Mouse (Mus musculus) kidney, postnatal 36 days (tissue): Measurements from ENCODE around the gene Gm20388.
"Not testable (repeated sequence)": the region's sequence is repeated elsewhere in the genome, so short reads cannot be mapped to it uniquely, and the experiment has no call there.

ENCODE experiments used
- DNase-seq, 2 experiments: peaks; one replicate each; pipeline ENCODE4 v3.0.0; 2021 to 2022; ENCODE audit warnings: mixed read lengths in 2 of 2

Gm20388 gene

DNA sequence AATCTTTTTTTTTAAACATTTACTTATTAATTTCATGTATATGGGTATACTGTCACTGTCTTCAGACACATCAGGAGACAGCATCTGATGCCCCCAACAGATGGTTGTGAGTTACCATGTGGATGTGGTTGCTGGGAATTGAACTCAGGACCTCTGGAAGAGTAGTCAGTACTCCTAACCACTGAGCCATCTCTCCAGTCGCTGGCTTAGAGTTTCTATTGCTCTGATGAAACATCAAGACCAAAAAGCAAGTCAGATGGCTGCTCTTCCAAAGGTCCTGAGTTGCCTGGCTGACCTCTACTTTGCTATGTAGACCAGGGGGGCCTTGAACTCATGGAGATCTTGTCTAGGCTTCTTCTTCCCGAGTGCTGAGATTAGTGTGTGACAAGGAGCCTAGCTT is 3715.1 kb downstream of the Gm20388 start:
- DNase-seq, result no peak

DNA sequence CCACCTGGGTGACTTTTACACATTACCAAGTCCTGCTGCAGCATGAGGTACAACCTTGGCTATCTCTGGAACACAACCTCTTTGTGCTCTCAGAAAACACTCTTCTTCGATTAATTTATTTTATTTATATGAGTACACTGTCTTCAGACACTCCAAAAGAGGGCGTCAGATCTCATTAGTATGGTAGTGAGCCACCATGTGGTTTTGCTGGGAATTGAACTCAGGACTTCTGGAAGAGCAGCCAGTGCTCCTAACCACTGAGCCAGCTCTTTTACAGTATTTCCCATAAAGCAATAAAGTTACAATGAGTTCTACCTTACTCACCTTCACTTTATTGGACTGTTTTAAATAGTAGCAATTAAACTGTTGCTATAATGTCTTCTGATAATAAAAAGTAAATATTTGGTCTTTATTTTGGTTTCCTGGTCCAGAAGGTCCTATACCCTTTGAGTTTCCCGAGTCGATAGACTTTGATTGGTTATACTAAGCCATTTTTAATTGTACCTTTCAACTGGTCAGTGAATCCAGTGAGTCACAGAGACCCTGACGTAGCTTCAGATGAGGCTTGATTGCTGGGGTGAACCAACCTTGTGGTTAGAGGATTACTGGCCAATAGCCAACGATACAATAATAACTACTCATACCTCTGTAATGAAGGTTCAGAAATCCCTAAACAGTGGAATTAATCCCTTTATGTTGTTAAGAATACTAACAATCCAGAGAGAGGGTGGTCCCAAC is 3716.9 kb downstream of the Gm20388 start:
- DNase-seq, result no peak

DNA sequence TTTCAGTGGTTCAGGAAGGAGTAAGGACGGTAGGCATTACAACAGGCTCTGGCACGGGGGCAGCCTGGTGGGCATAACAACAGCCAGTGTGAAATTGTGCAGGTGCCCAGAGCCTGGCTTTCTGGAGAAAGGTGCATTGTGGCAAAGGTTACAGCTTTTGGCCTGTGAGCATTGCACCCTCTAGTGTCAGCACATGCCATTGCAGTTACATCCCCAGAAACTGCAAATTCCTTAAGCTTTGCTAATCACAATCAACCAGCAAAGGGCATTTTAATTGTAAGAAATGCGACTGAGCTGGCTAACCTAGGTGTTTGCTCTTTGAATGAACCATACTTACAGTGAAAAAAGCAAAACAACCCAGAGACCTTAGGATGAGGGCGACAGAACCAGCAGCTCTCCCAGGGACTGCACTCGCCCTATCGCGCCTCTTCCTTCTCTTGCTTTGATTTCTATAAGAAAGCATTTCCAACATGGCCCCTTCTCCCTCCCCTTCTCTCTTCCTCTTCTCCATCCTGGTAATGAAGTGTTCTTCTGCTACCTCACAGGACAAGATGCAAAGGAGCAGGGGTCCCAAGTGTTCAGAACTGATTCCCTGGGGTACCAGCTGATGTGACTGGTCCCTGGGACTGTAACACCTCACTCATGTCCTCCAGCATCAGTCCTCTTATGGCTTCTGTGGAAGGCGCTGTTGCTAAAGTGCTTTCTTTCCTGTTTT is 3717.8 kb downstream of the Gm20388 start:
- DNase-seq, result peak; percentile 66 to 76

DNA sequence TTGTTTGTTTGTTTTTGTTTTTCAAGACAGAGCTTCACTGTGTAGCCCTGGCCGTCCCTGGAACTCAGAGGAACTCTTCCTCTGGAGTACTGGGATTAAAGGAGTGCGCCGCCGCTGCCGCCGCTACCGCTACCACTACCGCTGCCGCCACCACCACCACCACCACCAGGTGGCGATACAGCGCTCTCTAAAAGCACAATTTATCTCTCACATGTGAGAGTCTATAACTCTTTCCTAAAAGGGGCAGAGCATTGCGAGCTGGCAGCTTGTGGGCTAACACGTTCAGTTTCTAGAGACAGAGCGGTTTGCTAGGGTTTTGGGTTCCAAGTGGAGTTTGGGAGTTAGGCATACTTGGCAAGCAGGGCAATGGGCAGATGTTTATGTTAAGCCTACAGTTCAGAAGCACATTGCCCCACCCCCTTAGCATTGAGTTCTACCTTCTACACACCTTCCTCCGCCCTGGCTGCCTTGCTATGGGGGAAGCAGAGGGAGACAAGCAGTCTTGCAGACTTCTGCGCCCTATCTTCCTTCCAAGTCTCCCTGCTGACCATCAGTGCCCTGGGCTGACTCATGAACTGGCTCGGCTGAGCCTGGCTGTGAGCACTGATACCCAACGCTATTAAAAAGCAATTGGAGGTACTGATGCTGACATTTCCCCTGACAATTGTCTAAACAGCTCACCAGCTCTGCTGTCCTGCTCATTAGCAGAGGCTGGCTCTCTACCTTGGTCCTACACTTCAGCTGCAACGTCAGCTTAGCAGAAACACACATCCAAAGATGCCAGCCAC is 3718.5 kb downstream of the Gm20388 start:
- peak; percentile 50 to 87 for DNase-seq

DNA sequence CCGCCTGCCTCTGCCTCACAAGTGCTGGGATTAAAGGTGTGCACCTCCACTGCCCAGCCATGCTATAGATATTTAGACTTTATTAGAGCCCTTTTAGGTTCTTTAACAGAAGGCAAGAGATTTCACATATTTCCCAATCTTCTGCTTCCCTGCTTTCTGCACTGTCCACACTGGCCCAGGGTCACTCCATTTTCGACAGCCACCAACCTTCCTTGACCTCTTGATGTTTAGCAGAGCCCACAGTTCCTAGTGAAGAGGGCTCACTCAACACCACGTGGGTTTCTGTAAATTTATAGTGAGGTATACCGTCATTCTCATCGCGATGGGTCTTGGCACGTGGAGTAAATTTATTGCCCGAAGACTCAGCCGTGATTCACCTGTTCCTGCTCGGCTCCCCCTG is 3719.4 kb downstream of the Gm20388 start:
- DNase-seq, result no peak

DNA sequence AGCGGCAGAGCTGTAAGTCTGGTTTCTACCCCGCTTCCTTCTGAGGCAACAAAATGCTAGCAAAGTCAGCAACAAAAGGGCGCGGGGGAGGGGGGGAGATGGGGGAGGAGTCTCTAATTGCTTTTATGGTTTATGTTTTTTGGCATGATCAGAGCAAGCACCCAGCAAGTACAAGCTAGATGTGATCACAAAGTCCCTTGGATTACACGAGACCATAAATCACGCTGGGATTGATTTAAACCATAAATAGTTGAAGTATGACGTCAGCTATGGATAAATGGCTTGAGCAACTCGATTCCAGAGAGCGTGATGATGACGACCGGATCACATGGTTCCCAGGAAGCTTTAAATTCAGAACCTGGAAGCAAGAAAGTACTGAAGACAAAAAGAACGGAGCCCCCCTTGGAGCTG is 3720.2 kb downstream of the Gm20388 start:
- no peak for DNase-seq

DNA sequence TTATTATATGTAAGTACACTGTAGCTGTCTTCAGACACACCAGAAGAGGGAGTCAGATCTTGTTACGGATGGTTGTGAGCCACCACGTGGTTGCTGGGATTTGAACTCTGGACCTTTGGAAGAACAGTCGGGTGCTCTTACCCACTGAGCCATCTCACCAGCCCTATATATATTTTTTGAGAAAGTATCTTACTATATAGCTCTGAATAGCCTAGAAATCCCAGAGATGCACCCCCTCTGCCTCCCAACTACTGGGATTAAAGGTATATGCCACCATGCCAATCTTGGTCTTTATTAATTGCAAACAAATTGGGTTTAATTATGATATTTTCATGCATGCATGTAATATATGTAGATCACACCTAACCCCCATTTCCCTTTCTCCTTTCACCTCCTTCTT is 3721.1 kb downstream of the Gm20388 start:
- DNase-seq, result not testable (repeated sequence)

DNA sequence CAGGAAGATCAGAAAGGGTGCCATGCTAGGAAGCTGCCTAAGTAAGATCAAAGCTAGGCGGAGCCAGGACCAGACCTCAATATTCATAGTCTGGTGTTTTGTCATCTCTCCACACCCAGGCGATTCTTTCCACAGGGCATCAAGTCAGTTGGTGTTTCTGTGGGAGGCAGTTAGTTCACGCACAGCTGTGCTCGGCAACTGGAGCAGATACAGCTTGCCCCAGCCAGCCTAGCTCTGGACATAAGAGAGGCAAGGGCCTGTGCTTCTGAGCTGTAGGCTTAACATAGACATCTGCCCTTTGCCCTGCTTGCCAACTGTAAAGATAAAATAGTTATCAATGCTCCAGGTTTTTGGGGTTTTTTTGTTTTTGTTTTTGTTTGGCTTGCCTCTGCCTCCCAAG is 3721.6 kb downstream of the Gm20388 start:
- no peak for DNase-seq

DNA sequence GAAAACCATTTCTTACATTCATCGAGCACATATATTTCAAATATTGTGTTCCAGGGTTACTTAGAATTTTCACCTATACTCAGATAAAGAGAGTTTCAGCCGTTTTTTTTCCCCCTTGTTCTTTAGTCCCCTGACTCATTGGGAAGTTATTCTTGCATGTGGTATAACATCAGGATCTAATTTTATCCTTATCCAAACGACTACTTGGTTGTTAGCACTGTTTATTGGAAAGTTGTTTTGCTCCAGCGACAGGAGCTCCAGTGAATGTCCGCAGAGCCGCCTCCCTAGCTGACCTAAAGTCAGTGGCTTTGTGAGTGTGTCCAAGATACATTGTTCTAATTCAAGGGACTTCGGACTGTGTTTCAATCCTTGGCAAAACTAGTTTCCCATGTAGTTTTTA is 3723.2 kb downstream of the Gm20388 start:
- no peak for DNase-seq

DNA sequence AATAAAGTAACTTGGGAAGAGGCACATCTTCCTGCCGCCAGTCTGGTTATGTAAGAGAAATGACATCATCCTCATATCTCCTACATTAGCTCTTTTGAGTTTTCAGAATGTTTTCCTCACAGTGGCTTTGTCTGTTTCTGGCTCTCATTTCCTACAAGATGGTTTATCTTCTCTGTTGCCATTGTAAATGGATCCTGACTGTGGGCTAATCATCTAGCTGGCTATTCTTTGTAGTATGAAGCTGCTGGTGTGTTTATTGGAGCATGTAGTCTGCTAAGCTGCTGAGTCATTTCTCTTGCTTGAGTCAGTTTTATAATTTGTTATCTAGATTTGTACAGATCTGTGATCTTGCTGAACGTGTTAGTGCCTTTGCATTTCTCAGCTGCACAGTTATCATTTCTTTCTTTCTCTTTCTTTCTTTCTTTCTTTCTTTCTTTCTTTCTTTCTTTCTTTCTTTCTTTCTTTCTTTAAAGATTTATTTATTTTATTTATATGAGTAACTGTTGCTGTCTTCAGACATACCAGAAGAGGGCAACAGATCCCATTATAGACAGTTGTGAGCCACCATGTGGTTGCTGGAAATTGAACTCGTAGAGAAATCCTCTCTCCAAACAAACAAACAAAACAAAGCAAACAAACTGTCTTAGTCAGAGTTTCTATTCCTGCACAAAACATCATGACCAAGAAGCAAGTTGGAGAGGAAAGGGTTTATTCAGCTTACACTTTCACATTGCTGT is 3723.9 kb downstream of the Gm20388 start:
- DNase-seq, result no peak

DNA sequence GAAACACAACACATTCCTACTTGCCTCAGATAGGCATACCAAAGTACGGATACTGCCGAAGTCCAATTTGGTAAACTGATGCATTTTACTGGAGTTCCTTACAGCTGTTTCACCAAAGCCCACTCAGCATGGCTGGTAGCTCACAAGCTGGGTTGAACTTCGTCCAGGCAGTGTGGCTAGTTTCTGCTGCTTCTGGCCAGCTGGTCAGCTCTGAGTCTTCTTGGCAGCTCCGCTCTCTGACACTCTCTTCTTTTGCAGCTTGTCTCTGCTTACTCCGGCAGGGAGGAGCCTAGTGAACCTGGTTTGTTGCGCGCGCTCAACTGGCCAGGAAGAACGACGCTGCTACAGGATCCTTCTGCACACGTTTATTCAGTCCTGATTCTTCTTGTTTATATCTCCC is 3725.0 kb downstream of the Gm20388 start:
- DNase-seq, result no peak

DNA sequence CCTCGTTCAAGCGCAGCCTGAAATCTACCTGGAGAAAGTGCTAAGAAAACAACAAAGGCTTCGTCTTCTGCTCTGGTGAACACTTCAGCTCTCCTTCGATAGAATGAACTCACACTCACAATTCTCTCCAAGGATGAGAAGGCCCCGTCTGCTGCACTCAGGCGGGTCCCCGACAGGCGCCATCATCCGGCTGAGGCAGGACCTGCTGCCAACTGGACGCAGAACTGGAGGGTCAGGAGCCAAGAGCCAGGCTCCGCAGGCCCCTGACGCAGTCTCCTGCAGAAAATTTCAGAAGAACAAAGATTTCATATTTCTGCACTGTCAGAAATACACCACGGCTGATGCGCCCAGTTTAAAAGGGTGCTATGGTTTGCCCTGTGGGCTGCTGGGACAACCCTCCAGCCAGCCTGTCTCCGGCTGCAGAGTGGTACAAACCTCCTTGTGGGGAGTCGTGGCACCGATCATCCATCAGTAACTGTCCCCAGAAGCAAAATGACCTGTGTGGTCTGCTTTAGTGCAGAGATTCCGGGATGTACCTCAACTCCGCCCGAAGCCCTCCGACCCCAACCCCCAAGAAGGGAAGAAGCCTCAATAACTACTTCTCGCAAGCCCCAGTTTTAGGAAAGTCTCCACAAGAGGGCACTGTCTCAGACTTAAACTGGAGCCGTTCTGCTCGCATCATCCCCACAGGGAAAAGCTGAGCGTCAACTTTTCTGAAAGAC is 3732.8 kb downstream of the Gm20388 start:
- DNase-seq, result peak; percentile 52 to 75

DNA sequence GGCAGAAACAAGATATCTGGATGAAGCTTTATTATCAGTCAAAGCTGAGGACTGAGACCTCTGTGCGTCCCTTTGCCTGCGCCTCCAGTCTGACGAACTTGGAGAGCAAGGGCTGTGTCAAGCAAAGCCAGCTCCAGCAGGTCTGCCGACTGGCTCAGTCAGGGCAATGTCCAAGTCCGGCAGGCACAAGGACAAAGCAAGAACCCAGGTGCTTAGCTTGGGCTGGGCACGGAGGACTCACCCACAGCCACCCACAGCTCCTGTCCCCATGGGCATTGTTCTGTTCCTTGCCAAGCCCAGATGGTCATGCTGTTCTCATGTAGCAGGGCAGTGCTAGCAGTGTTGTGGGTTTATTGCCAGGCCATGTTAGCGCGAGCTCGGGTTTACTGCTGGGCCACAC is 3734.6 kb downstream of the Gm20388 start:
- DNase-seq, result peak; percentile 60 to 62

DNA sequence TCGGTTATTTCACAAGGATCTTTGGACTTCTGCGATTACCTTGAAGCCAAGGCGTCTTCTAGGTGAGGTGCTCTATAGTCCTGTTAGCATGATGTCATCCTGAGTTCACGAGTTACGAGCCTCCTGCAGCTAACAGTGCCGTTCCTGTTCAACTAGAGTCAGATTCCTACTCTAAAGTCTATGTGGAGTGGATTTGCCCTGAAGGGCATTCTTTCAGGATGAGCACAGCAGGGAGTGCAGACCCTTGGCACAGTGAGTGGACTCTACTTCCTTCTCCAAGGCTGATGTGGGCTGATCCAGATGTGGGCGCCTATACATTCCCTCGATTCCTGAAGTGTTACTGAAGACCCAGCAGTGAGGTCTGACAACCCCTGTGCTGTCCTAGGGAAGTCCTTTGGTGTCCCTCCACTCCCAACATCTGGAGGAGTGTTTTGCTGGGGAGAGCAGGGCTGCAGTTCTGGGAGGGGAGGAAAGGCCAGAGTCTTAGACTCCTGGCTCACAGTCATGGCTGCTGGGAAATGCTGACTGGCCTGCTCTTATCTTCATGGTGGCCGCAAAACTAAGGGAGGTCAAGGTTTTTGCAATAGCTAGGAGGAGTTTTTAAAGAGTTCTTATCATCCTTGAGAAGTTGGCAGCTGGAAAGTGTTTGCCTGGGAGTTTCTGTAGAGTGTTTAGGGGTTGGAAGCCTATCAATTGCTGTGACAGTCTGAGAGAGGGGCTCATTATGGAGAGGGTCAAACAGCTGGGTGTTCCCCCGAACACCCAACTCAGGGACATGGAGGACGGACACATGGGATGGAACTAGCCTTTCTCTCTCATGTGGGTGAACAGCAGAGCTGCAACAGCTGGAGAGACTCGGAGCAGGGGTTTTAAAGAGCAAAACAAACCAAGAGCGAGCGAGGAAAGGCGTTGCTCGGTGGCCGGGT is 3737.9 kb downstream of the Gm20388 start:
- DNase-seq, result peak in 1 of 2 experiments; percentile 19

DNA sequence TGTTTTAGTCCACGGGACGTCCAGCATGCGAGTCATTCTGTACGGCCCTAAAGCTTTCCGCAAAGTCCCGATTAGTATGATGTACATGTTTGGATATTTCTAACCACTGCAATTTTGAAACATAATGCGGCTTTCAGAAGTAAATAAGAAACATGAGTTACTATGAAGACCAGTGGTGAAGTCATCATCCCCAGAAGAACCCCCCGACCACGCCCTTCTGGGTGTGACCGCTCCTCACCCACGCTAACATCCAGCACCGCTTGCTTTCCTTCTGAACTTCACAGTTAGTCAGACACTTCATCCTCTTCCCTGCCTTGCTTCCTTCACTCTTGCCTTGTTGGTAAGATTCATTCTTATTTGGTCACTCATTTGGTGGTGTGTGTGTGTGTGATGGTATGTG is 3738.8 kb downstream of the Gm20388 start:
- no peak for DNase-seq

DNA sequence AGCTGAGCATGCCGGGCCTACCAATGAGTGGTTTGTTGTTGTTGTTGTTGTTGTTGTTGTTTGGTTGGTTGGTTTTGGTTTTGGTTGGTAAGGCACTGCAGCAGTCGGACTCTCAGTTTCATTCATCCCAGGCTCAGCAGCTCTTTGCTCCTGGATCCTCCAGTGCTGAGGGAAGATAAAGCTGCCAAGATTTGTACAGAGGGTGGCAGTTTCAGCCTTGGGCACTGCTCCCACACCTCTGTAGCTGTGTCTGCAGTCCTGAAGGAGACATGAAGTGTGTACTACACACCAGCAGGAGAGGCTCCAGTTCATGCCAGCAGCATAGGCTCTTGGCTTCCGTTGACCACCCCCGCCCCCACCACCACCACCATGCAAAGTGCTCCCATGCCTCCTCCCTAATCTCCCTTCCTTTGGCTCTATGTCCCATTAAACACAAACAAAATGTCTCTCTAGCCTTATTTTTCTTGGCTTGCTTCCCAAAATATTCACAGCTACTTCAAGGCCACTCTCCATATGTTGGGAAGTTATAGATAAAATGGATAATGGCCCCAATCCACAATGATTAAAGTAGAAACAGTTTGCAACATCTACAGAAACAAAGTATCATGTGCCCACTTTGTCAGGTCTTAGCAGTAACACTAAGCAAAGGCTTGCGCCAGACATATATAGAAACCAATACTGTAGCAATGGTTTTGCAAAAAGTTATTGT is 3740.9 kb downstream of the Gm20388 start:
- no peak for DNase-seq

DNA sequence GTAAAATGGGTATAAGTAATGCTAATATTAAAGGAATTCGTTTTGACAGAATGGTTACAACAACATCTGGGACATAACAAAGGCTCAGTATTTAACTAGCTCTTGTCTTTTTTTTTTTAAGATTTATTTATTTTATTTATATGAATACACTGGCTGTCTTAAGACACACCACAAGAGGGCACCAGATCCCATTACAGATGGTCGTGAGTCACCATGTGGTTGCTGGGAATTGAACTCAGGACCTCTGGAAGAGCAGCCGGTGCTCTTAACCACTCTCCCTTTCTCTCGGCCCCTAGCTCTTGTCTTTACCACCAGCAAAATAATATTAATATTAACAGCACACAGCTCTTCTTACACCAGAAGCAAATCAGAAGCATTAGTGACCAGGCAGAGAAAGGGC is 3742.0 kb downstream of the Gm20388 start:
- no peak for DNase-seq

DNA sequence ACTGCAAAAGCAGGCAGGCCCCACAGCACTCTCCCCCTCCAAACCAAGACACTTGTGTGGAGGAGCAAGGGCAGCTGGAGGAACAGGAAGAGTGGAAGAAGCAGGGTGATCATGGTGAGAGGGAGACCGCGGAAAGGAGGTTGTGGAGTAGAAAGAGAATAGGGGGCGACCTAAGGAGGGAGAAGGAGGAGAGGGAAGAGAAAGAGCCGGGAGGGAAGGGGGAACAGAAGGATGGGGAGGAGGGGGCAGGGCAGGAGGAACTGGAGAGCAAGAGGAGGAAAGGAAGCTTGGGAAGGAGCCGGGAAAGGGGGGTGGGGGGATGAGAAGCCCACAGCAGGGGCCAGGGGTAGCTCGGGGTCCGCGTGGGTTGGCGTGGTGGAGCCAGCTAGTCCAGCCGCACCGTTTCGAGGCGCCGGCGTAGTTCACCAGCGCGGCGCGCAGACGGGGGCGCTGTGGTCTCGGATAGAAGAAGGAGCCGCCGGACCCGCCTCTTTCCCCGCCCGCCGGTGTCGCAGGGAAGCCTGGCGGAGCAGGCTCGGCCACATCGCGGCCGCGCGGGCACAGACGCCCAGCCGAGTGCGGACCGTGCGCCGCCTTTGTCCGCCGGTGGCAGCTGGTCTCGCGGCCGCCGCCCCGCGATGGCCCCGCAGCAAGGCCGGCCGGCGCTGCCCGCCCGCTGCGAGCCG is 3742.8 kb downstream of the Gm20388 start, which contains the start of gene Rhou:
Rhou (plus strand) TSS at position 622 of the 686 bp plus-strand sequence.
- DNase-seq, result peak; percentile 93 to 98

DNA sequence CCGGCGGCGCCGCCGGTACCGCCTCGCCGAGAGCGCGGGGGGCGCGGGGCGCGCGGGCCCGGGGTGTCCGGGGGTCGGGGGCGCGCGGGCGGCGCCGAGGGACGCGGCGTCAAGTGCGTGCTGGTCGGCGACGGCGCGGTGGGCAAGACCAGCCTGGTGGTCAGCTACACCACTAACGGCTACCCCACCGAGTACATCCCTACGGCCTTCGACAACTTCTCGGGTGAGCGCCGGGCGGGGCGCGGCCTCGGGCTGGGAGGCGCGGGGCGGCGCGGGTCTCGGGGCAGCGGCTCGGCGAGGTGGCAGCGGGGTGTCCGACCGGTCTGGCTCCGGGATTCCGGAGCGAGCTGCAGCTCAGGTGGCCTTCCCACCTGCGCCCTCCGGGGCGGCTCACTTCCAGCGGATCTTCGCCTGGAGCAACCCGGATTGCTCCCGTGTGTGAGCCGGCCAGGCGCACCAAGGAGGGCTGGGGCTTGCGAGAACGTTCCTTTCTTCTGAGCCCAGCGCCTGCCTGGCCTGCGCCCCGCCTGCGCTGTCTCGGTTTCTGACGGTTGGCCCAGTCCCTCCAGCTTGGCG is 3743.4 kb downstream of the Gm20388 start:
- DNase-seq, result peak; percentile 14 to 59
